Mouse (Mus musculus) urinary bladder, adult 2 months (tissue): ENCODE data around the gene Rufy3. TPM values are rescaled to one million over a fixed set of nuclear protein-coding genes. Genes with fewer than 3 reads are reported as not detected.

Source experiments
- DNase-seq: peaks from one replicate; pipeline ENCODE4 v3.0.0; 2022; ENCODE audit warnings: low spot score
- polyA plus RNA-seq: library from polyadenylated mRNA; depleted of rRNA; stranded (reverse); fragments of >200 nt; gene quantifications from 2 replicates; pipeline ENCODE4 v1.2.3, GENCODE M21; 2012

Gene Rufy3
- polyA plus RNA-seq, 1 experiment = 21.6 TPM

DNA sequence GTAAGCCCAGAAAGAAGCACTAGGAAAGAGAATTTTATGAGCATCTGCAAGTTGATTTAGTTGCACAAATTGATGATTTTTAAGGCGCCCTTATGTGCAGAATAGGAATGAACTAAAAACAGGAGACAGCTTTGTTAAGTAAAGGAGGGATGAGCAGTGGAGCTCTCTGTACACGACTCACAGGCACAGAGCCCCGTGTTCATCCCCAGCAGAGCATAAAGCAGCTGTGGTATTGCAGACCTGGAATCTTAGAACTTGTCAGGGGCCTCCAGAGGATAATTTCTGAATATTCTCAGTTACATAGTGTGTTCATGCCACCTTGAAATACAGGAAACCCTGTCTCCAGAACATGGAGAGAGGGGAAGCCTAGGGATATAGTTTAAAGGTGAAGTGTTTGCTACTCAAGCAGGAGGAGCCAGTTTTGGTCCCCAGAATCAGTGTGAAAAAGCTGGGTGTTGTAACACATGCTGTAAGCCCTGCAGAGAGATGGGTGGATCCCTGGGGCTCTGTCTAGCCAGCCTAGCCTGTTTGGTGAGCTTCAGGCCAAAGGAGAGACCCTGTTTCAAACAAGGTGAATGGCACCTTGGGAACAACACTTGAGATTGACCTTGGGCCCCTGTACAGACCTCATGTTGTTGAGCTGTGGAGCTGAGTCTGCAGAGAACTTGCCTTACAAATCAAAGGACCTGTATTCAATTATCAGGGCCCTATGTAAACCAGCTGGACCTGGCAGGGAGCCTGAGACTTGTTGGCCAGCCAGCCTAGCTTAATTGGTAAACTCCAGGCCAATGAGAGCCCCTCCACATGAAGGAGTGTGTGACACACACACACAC, 10.9 kb downstream of the Rufy3 start:
- DNase-seq = no peak

- no peak for DNase-seq
Observed at GRCm38 (mm10) chr5:88580681-88581080, 15.8 kb downstream of the Rufy3 start.

DNA sequence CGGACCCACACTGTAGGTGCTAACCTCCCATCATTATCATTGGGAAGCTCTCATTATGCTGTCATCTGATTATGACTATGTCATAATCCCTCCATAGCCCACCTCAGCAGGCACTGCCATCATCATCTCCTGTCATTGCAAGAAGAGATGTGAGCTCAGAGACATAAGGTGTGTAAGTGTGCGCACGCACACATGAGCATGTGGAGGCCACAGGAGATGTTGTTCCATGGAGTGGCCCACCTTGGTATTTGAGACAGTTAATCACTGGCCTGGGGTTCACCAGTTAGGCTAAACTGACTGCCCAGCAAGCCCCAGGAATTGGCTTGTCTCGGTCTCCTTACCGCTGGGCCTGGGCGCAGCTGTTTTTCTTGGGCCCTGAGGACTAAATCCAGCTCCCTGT, 16.5 kb downstream of the Rufy3 start:
- DNase-seq = no peak

DNA sequence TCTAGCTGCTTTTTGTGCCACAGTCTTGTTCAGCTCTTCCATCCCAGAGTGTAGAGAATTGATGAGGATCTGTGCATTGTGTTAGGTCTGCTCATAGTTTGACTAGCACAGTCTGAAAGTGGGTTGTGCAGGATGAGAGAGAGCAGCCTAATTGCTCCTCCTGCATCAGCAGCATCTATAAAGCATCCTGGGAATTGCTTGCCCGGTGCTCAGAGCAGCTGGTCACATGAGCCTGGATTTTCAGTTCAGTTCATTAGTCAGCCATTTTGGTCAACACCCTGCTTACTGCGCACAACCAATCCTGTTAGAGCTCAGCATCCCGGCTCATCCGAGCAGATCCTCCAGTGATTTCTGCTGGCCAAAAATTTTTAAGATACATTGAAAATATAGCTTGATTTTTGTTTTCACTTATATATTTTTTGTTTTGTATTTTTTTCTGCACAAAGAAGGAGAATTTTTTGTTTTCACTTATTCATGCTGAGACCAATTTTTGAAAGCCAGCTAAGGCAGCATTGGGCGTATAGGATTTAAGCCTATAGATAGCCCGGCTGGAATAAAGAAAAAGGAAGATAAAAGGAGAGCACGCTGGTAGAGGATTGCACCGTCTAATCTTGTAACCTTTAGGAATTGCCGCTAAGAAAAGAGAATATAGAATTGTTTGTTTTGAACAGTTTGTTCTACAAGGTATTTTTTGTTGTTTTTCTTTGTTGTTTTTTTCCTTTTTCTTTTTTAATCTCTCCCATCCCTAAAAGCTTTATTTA, 18.6 kb downstream of the Rufy3 start:
- no peak for DNase-seq

- DNase-seq = no peak
Observed at GRCm38 (mm10) chr5:88584061-88584460, 19.2 kb downstream of the Rufy3 start.

- DNase-seq = no peak
Observed at GRCm38 (mm10) chr5:88586407-88587174, 21.8 kb downstream of the Rufy3 start.

DNA sequence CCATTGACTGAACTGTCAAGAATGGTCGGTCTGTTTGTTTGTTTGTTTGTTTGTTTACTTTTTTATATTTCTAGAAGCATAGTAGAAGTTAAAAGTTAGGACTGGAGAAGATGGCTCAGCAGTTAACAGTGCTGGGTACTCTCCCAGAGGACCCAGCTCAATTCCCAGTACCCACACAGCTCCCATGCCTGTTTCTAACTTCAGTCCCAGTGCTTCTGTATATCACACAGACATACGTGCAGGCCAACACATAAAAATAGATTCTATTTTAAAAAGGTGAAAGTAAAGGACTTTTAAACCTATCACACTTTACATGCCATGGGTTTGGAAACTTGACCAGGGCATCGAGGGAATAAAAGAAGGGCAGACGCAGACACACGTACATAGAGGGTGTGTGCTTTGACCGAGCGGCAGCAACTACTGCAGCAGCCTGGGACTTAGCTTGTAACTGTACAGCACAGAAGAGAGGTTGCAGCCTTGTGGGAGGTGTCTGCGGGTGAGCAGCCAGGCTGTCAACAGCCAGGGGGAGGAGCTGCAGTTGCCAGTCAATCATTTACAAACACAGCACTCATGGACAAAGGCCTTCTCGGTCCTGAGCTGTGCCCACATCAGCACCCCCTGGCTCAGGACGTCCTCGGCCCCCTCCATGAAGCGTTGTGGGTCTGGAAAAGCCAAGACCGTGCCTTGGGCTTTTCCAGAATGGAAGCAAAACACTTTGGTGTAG, 22.5 kb downstream of the Rufy3 start:
- no peak for DNase-seq

GRCm38 (mm10) chr5:88588481-88588880, 23.6 kb downstream of the Rufy3 start:
- no peak for DNase-seq

- no peak for DNase-seq
Observed at GRCm38 (mm10) chr5:88593421-88594172, 28.8 kb downstream of the Rufy3 start.

DNA sequence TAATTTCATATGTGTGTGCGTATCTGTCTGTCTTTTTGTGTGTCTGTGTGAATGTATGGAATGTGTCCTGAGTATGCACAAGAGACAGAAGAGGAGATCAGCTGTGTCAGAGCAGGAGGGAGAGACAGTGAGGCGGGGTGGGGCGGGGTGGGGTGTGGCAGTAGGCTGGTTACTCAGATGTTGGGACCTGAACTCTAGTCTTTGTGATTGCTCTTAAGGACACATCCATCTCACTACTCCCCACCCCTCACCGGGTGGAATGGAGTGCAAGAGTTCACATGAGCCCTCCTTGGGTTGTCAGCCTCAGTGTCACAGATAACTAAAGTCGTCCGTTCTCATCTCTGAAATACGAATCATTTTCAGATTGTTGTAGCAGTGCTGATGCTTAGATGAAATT, 29.3 kb downstream of the Rufy3 start:
- no peak for DNase-seq

- no peak for DNase-seq
Observed at GRCm38 (mm10) chr5:88595537-88596455, 31.0 kb downstream of the Rufy3 start.

- DNase-seq = no peak
Observed at GRCm38 (mm10) chr5:88598961-88599360, 34.1 kb downstream of the Rufy3 start.

- DNase-seq = no peak
Observed at GRCm38 (mm10) chr5:88602030-88602429, 37.2 kb downstream of the Rufy3 start.

DNA sequence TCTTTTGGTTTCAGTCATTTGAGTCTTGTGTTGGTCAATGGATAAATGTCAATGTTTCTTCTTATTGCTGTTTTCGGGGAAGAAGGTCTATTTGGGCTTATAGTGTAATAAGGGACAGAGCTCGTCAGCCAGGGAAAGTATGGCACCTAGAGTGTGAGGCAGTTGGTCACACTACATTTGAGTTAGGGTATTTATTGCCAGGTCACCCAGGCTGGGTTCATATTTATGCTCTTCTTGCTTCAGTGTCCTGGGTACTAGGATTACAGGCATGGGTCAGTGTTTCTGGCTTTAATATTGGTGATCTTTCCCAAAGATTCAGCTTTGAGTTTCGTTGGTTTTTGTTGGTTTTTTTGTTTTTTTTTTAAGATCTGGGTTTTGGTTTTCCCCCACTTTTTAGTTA, 37.9 kb downstream of the Rufy3 start:
- DNase-seq = no peak

GRCm38 (mm10) chr5:88604046-88604445, 39.2 kb downstream of the Rufy3 start:
- DNase-seq = no peak

GRCm38 (mm10) chr5:88604641-88605358, 40.0 kb downstream of the Rufy3 start:
- no peak for DNase-seq

DNA sequence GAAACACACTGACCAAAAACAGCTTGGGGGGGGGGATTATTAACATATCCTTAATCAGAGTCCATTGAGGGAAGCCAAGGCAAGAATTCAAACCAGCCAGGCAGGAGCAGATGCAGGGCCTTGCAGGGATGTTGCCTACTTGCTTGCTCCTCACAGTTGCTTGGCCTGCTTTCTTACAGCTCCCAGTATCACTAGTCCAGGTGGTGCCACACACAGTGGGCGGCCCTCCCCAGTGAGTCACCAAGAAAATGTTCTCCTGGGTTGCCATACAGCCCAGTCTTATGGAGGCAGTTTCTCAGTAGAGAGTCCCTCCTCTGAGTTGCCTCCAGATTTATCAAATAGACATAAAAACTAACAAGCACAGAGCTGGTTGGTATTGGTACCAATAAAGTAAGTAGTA, 49.3 kb downstream of the Rufy3 start:
- no peak for DNase-seq

DNA sequence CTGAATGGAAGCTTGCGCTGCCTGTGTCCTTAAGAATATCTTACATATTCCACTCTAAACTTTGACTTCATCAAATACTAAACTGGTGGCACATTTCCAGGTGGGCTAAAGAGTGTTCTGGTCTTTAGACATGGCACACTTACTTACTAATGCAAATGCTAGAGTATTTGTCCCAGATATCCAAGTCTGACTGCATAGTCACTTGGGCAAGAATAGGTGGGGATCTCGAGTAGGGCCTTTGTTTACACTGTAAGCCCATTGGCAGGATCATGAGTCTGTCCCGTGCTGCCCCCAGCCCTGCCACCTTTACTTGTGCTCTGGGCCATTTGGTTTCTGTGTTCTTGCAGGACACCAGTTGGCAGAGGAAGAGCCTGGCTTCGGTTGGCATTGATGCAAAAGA, 52.1 kb downstream of the Rufy3 start:
- DNase-seq = no peak

DNA sequence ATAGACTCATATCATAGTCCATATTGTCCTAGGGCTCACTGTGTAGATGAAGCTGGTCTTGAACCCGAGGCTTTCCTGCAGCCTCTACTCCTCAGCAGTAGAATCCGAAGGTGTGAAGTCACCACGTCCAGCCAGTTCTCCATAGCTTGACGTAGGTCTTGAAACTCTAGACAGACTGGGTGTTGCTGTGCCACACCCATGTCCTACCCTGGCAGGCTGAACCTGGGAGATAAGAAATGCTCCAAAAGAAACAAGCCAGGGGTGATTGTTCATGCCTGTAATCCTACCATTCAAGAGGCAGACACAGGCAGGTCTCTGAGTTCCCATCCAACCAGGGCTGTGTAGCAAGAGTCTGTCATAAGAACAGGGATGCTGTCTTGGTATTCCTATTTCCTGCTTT, 62.7 kb downstream of the Rufy3 start:
- DNase-seq = no peak
